Mouse (Mus musculus): ENCODE data around the gene Nectin1. TPM values are rescaled to one million over a fixed set of nuclear protein-coding genes. Genes with fewer than 3 reads are reported as not detected.
A peak's percentile ranks its signal among the peaks of the same experiment; 100 is the strongest.

Gene Nectin1
- total RNA-seq, 1 experiment from 2014 or later: 25.7 TPM

DNA sequence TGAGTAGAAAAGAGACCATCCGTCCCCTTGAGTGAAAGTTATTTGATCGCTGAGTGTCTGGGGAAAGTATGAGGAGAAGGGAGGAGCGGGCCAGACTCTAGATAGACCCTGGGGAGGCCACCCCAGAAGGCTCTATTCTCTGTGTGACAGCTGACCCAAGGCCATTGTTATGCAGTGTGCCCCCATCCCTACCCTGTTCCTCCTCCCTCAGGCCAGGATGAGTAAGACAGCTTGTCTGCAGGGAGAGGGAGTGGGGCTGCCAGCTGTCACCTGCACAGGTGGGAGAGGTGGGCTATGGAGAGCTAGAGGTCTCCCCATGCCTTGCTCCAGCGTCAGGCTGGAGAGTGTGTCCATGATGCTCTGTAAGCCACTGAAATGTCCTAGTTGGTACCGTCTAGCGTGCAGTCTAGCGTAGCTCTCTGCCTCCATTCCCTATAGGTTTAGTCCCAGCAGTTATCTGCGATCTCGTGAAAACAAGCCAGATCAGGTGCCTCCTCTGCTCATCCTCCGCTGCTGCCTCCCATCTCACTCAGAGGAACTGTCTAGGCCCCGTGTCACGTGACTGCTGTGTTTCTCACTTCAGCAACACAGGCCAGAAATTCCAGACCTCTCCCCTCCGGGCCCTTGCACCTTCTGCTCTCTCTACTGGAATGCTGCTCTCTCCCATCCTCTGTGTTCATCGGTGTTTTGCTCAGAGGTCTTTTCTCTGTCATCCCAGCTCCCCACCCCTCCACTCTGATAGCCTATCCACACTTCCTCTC is 21.8 kb downstream of the Nectin1 start:
- DNase-seq: no peak

DNA sequence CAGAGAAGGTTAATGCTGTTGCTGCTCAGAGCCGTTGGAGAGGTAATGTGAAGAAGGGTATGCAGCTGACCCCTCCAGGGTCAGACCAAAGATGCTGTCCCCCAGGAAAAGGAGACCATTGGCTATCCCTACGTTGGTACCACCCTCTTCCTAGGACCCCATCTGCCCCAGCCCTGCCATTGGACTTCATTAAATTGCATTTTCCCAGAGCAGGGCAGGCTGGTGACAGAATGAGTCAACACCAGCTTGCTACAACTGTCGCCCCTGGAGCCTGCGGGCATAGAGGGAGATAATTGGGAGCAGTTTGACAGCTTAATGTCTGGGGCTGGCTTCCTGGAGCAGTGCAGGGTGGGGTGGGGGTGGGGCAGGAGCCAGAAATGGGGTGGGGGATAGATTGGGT is 25.0 kb downstream of the Nectin1 start:
- DNase-seq: no peak

DNA sequence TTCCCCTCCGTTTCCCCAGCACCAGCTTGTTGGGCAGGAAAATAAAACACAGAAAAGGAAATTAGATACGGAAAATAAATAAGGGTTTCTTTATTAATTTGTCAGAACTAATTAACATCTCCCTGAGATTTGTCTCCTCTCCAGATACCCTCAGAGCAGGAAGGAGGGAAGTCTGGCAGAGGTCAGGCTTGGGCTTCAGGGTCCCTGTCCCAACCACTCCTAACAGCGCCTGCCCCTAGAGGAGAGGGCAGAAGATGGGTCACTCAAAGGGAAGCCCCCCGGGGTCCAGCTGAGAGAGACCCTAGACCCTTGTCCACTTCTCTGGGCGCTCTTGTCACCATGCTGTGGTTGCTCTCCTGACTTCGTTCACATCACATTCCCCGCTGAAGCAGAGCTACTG is 25.4 kb downstream of the Nectin1 start:
- DNase-seq: no peak

- no peak for DNase-seq
Measured at GRCm38 (mm10) chr9:43769940-43770339, 26.2 kb downstream of the Nectin1 start.

GRCm38 (mm10) chr9:43771041-43771440 is 27.3 kb downstream of the Nectin1 start:
- DNase-seq: no peak

- no peak for DNase-seq
Measured at GRCm38 (mm10) chr9:43772460-43772859, 28.7 kb downstream of the Nectin1 start.

GRCm38 (mm10) chr9:43773521-43773920 is 29.7 kb downstream of the Nectin1 start:
- no peak for DNase-seq

DNA sequence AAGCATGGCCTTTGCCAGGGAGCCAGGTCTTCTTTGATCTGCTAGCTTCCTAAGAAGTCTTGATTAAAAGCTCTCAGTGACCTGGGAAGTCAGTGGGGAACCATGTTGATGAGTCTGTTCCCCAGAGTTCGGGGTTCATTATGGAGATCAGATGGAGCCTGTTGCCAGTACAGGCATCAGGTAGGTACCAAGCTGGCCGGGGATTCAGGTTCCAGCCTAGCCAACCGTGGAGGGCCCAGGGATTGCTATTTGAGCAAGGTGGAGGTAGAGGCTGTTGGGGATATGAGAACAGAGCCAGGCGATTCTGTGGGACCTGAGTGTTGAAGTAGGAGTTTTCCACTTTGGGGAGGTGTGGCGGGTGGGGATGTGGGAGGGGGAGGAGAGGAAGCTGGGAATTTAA is 30.6 kb downstream of the Nectin1 start:
- DNase-seq: no peak

DNA sequence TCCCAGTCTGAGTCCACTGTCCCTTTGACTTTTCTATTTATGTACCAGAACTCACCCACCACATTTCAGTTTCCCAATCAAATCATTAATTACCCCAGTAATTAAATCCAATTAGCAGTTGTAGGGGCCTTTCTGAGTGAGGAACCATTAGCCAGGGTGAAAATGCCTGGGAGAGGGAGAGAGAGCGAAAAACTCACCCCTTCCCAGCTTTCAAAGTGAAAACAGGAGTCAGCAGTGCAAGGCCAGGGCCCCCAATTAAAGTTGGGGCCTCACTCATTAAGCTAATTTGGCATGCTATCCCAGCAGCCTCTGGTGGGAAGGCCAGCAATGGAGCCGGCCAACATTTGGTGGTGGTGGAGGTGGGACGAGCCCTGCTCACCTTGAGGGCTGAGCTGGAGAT is 32.4 kb downstream of the Nectin1 start:
- DNase-seq: no peak

DNA sequence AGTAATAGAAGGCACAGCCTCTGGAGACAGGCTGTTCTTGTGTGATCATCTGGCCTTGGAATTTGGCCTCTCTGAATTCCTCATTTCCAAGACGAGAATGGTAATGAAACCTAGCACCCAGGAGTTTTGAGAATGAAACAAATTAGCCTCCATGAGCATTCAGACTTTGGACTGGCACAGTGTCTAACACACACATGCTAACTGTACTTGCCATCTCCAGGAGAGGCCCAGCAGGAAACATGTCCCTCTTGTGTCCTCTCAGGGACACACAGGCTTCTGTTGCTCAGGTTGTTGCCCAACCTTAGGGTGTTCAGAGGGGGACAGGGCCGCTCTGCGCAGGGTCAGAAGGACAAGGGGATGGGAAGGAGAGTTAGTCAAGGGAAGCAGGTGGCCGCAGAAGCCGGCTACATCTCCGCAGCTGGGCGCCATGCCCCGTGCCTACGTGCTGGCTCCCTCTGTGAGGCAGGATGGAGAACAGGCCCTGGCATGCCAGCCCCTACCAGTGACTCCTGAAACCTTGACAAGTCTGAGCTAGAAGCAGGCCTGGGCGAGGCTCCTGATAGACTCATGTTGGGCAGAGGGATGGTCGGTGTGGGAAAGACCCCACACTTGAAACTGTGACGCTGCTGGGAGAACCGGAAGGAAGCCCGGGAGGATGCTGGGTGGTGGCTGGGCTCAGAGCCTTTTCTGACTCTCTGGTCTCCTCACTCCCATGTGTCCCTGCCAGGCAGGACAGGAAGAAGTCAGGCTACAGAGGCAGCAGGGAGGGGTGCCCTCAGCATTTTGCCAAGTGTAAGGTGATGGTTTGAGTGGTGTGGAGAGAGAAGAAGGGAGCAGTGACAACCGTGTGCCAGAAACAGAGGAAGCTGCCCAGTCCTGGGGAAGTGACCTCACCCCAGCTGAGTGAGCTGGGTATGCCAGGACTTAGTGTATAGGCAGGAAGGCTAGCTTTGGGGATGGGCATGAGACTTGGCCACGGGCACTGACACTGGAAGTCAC is 33.9 kb downstream of the Nectin1 start:
- DNase-seq: no peak

DNA sequence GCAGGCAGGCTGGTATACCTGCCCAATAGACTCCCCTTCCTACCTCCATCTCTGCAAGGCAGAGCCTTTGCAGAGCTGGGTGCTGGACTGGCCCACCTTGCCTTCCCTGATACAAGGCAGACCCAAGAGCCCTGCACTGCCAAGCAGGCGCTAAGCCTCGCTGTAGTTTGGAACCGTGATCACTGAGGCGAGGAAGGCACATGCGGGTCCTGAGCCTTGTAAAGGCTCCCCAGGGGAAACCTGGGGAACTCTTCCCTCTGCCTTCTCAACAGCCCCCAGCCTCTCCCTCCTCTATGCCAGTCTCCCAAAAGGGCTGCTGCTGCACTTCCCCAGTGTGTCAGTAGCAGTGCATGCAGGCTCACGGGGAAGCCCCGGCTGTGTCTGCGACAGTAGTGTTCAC is 37.1 kb downstream of the Nectin1 start:
- DNase-seq: no peak

- DNase-seq: no peak
Measured at GRCm38 (mm10) chr9:43782401-43782800, 38.6 kb downstream of the Nectin1 start.

GRCm38 (mm10) chr9:43783959-43784358 is 40.2 kb downstream of the Nectin1 start:
- no peak for DNase-seq

DNA sequence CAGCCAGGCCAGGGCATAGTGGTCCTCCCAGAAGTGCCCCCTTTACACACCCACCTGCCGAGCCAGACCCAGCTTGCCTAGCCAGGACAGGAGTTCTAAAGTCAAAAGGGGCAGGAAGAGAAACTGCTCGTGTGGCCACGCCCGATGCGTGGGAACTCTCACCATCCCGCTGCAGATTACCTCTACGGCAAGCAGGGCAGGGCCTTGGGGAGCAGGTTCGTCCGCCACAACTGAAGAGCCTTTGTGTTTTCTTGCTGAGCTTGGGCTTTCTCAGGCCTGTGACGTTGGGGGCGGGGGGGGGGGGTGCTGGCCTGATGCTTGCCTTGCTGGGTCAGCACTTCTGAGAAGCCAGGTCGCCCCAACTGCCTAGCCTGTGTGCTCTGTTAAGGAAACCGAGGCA is 41.1 kb downstream of the Nectin1 start:
- DNase-seq: no peak

- DNase-seq: no peak
Measured at GRCm38 (mm10) chr9:43787591-43787990, 43.8 kb downstream of the Nectin1 start.

- DNase-seq: peak; percentile 26
Measured at GRCm38 (mm10) chr9:43792681-43793080, 48.9 kb downstream of the Nectin1 start.

- DNase-seq: peak; percentile 30
Measured at GRCm38 (mm10) chr9:43793411-43793810, 49.6 kb downstream of the Nectin1 start.

DNA sequence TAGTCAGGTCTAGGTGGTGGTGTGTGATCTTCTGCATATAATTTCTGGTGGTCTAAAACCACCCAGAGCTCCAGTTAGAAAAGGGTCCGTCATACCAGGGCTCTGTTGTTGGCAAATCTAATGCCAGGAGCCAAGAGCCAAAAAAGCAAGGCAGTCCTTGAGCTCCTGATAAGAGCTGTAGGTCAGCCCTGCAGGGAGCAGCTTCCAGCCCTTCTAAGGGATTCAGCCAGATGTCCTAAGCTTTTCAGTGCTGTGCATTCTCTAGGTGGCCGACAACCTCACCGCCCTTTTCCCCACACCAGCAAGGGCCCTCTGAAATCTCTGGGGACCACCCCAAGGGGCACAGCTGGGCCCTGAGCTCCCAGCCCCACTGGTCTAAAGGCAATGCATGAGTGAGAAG is 52.2 kb downstream of the Nectin1 start:
- DNase-seq: peak; percentile 35

GRCm38 (mm10) chr9:43796841-43797740 is 53.3 kb downstream of the Nectin1 start:
- peak; percentile 44 for DNase-seq

GRCm38 (mm10) chr9:43797746-43798145 is 54.0 kb downstream of the Nectin1 start:
- no peak for DNase-seq

- DNase-seq: no peak
Measured at GRCm38 (mm10) chr9:43800525-43800924, 56.7 kb downstream of the Nectin1 start.

GRCm38 (mm10) chr9:43801911-43802310 is 58.1 kb downstream of the Nectin1 start:
- peak; percentile 84 for DNase-seq

Data from adrenal gland, postnatal 25 days (tissue).